Mouse (Mus musculus) cortical plate, adult 2 months (tissue): Measurements from ENCODE around the gene Msi2.

Source experiments
- CTCF ChIP-seq: fragments of 200-500 bp; IDR thresholded peaks from 2 replicates; pipeline ENCODE4 v1.5.1; 2011; ENCODE audit warnings: mild to moderate bottlenecking, control low read depth, low read length; ENCODE audit not compliant: insufficient read depth; ENCODE audit errors: extremely low read depth
- POLR2A ChIP-seq: fragments of 200-500 bp; IDR thresholded peaks from 2 replicates; pipeline ENCODE4 v1.6.1; 2011; ENCODE audit warnings: mild to moderate bottlenecking, low read length, control low read depth; ENCODE audit not compliant: insufficient read depth; ENCODE audit errors: extremely low read depth

GRCm38 (mm10) chr11:88581375-88581774 lies 136.9 kb downstream of the Msi2 start:
- TF ChIP-seq CTCF (no peak), POLR2A (no peak)
